Mouse (Mus musculus): ENCODE results near the gene Fam163b. TPM values are rescaled to one million over a fixed set of nuclear protein-coding genes. Genes with fewer than 3 reads are reported as not detected.

Fam163b gene
- 0.47 TPM for polyA plus RNA-seq (2014; fragmentation: Illumina TruSeq; extraction: RNeasy Lipid Tissue Mini Kit (QIAGEN cat#74804); ENCODE audit: low read depth, low replicate concordance)

DNA sequence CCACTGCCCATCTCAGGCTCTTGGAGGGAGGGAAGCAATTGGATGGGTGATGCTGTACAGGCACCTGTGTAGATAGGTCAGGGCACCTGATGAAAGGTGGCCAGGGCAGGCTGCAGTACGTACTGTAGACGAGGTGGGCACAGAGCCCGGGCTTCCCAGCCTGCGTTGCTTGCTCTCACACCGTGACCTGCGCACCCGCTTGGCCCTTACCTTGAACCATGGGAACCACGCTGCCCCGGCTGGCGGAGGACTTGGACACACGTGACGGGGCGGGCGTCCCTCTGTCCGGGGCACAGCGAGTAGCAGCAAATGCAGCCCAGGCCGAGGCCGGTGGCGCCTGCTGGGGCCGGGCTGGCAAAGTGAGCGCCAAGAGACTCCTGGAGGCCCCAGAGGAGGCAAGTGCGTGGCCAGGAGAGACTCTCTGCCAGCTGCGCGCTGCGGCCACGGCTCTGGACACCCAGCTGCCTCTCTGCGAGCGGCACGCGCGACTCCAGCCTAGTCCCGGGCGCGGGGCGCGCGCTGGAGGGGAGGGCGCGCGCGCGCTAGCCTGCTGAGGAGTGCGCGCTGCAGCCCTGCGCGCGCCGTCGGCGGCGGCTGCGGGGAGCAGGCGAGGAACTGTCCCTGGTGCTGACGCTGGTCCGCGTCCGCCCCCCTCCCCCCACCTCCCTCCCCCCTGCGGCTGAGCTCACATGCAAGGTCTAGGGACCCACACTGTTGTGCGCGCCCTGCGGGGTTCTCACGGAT, at the start of gene Fam163b:
Fam163b (minus strand) TSS at position 542 of the 744 bp plus-strand sequence.

DNA sequence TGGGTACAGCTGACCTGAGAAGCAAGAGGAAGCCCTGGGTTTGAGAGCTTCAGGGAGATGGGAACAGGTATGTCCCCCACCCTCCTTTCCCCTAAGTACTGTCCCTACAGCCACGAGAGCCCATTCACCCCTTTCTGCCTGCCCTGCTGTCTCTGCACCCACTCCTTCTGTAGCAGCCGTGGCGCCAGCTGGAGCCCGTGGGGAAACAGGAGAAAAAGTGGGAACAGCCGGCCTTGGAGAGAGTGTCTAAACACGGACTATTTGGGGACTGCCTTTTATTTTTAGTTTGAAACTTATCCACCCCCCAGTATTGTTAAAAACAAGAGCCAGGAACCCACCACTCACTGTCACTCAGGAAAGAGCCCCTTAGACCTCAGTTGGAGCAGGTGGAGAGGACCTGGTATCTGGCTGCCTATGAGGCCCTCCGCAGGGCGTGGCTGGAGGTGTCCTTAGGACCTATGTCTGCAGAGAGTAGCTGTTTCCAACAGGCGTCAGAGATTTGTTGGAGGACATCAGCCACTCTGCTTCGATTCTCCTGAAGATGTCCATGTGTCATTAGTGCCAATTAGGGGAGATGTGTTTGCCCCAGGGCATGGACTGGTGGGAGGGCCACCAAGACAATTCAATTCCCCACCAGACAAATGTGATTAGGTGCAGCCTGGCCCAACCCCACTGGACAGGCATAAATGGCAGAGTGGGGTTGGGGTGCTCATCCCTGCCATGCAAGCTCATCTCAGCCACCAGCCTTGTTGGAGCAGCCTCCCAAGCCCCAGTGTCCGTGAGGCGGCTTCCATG, 22.7 kb upstream of the Fam163b start, which contains the start of gene Dbh:
Dbh (plus strand) TSS at position 438 of the 795 bp plus-strand sequence.

DNA sequence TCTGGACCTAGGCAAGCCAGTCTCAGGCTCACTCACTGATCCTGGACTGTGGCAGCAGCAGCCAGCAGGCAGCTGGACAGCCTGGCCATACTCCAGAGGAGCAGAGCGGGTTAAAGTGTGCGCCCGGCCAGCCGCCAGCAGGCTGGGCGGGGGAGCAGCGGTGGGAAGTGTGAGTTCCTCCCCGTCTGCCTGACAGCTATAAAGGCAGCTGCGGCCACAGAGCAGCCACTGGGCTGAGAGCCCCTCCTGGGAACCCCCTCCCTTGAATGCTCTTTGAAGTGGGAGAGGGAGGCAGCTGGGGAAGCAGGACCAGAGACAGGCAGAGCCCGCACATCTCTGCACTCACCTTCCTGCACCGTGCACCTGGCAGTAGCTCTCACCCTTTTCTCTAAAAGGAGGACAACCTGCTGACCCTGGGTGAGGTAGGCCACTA, 63.1 kb downstream of the Fam163b start, which contains the start of gene Adamtsl2:
Adamtsl2 (plus strand) TSS at position 228 of the 433 bp plus-strand sequence.

DNA sequence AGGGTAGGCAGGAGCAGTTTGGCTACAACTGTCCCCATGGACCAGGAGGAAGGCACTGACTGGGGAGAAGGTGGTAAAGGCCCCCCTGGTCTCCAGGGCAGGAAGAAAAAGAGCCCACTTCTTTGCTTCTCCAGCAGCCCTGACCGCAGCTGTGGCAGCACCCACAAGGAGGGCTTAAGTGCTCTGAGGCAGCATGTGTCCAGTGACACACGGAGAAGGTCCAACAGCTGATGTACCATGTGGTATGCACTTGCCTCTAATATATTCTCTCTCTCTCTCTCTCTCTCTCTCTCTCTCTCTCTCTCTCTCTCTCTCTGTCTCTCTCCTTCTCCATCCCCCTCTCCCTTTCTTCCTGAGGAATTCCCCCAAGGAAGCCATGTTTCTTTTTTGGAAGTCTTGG, 70.3 kb downstream of the Fam163b start, which contains the start of gene Mymk:
Mymk (minus strand) TSS at position 202 of the 400 bp plus-strand sequence.

Other genes with a start within 250 kb of the Fam163b start
- 11.8 TPM for gene Surf6, start 239.6 kb downstream of the Fam163b start, polyA plus RNA-seq (2014; fragmentation: Illumina TruSeq; extraction: RNeasy Lipid Tissue Mini Kit (QIAGEN cat#74804); ENCODE audit: low read depth, low replicate concordance)
- 28.6 TPM for gene Med22, start 231.8 kb downstream of the Fam163b start, polyA plus RNA-seq (2014; fragmentation: Illumina TruSeq; extraction: RNeasy Lipid Tissue Mini Kit (QIAGEN cat#74804); ENCODE audit: low read depth, low replicate concordance)
- gene Rpl7a, start 231.7 kb downstream of the Fam163b start, polyA plus RNA-seq (2014; fragmentation: Illumina TruSeq; extraction: RNeasy Lipid Tissue Mini Kit (QIAGEN cat#74804); ENCODE audit: low read depth, low replicate concordance), result 813 TPM
- 33.6 TPM for gene Surf2, start 226.1 kb downstream of the Fam163b start, polyA plus RNA-seq (2014; fragmentation: Illumina TruSeq; extraction: RNeasy Lipid Tissue Mini Kit (QIAGEN cat#74804); ENCODE audit: low read depth, low replicate concordance)
- 65.6 TPM for gene Surf1, start 226.0 kb downstream of the Fam163b start, polyA plus RNA-seq (2014; fragmentation: Illumina TruSeq; extraction: RNeasy Lipid Tissue Mini Kit (QIAGEN cat#74804); ENCODE audit: low read depth, low replicate concordance)
- gene Surf4, start 208.6 kb downstream of the Fam163b start, polyA plus RNA-seq (2014; fragmentation: Illumina TruSeq; extraction: RNeasy Lipid Tissue Mini Kit (QIAGEN cat#74804); ENCODE audit: low read depth, low replicate concordance), result 89.7 TPM
- not detected for gene Stkld1, start 208.4 kb downstream of the Fam163b start, polyA plus RNA-seq (2014; fragmentation: Illumina TruSeq; extraction: RNeasy Lipid Tissue Mini Kit (QIAGEN cat#74804); ENCODE audit: low read depth, low replicate concordance)
- gene Rexo4, start 178.1 kb downstream of the Fam163b start, polyA plus RNA-seq (2014; fragmentation: Illumina TruSeq; extraction: RNeasy Lipid Tissue Mini Kit (QIAGEN cat#74804); ENCODE audit: low read depth, low replicate concordance), result 19.7 TPM
- 0.13 TPM for gene Adamts13, start 169.1 kb downstream of the Fam163b start, polyA plus RNA-seq (2014; fragmentation: Illumina TruSeq; extraction: RNeasy Lipid Tissue Mini Kit (QIAGEN cat#74804); ENCODE audit: low read depth, low replicate concordance)
- 43.6 TPM for gene Cacfd1, start 132.6 kb downstream of the Fam163b start, polyA plus RNA-seq (2014; fragmentation: Illumina TruSeq; extraction: RNeasy Lipid Tissue Mini Kit (QIAGEN cat#74804); ENCODE audit: low read depth, low replicate concordance)
- gene Slc2a6, start 114.5 kb downstream of the Fam163b start, polyA plus RNA-seq (2014; fragmentation: Illumina TruSeq; extraction: RNeasy Lipid Tissue Mini Kit (QIAGEN cat#74804); ENCODE audit: low read depth, low replicate concordance), result 0.34 TPM
- not detected for gene Mymk, start 70.3 kb downstream of the Fam163b start, polyA plus RNA-seq (2014; fragmentation: Illumina TruSeq; extraction: RNeasy Lipid Tissue Mini Kit (QIAGEN cat#74804); ENCODE audit: low read depth, low replicate concordance)
- 19.6 TPM for gene Adamtsl2, start 63.1 kb downstream of the Fam163b start, polyA plus RNA-seq (2014; fragmentation: Illumina TruSeq; extraction: RNeasy Lipid Tissue Mini Kit (QIAGEN cat#74804); ENCODE audit: low read depth, low replicate concordance)
- gene Dbh, start 22.7 kb upstream of the Fam163b start, polyA plus RNA-seq (2014; fragmentation: Illumina TruSeq; extraction: RNeasy Lipid Tissue Mini Kit (QIAGEN cat#74804); ENCODE audit: low read depth, low replicate concordance), result 2.9 TPM
- gene Sardh, start 105.8 kb upstream of the Fam163b start, polyA plus RNA-seq (2014; fragmentation: Illumina TruSeq; extraction: RNeasy Lipid Tissue Mini Kit (QIAGEN cat#74804); ENCODE audit: low read depth, low replicate concordance), result 9.4 TPM